Mouse (Mus musculus): Measurements from ENCODE around the gene Orai3. TPM values are rescaled to one million over a fixed set of nuclear protein-coding genes. Genes with fewer than 3 reads are reported as not detected.

Orai3 gene
- polyA plus RNA-seq, 2 experiments = 3.9 to 6.9 TPM

- no peaks in the 10 kb centered on the region for H3K27me3 ChIP-seq (ENCODE audit: control insufficient read depth, insufficient read depth, low read length)
- no peaks in the 10 kb centered on the region for H3K36me3 ChIP-seq (replicated peaks; ENCODE audit: control insufficient read depth, insufficient read depth, low read depth)
- H3K9ac ChIP-seq (replicated peaks) = no peak overlapping the region
- no peaks in the 10 kb centered on the region for H3K9me3 ChIP-seq (ENCODE audit: control insufficient read depth, low read length)
- DNase-seq (ENCODE audit: low read depth in 3 of 3, low spot score in 3 of 3) (no peak), ATAC-seq (ENCODE audit: insufficient read depth) (no peak)
- no peak overlapping the region for H3K4me2 ChIP-seq (ENCODE audit: low read depth)
- peaks cover 0 to 13% of the 10 kb centered on the region in 2 experiments; a peak in 2 of 4 replicates for H3K4me1 ChIP-seq (replicated peaks; ENCODE audit: control insufficient read depth in 2 of 2, insufficient read depth in 2 of 2, low read length in 1 of 2)
- TF ChIP-seq CTCF (IDR thresholded peaks at IDR 0.05; ENCODE audit: low read depth) (no peak), EP300 (IDR thresholded peaks at IDR 0.05; ENCODE audit: low read depth) (no peak)
- 73% methylated on average over 7 of the region's 7 CpGs for WGBS (ENCODE audit: insufficient replicate concordance)
- H3K4me3 ChIP-seq (ENCODE audit: insufficient read depth in 1 of 2, low read depth in 2 of 2, low read length in 2 of 2) = no peak overlapping the region
- no peak overlapping the region for H3K27ac ChIP-seq
These were observed 47.4 kb downstream of the Orai3 start for GRCm38 (mm10) chr7:127817053-127817452.

- no peak overlapping the region for H3K9ac ChIP-seq (replicated peaks)
- WGBS (ENCODE audit: insufficient replicate concordance) = 81% methylated on average over 5 of the region's 5 CpGs
- H3K36me3 ChIP-seq (replicated peaks; ENCODE audit: control insufficient read depth, insufficient read depth, low read depth) = no peaks in the 10 kb centered on the region
- H3K27me3 ChIP-seq (ENCODE audit: control insufficient read depth, insufficient read depth, low read length) = no peaks in the 10 kb centered on the region
- DNase-seq (ENCODE audit: low read depth in 3 of 3, low spot score in 3 of 3) = no peak
- no peak for ATAC-seq (ENCODE audit: insufficient read depth)
- no peak overlapping the region for H3K27ac ChIP-seq
- TF ChIP-seq CTCF (IDR thresholded peaks at IDR 0.05; ENCODE audit: low read depth) = no peak
- no peak for TF ChIP-seq EP300 (IDR thresholded peaks at IDR 0.05; ENCODE audit: low read depth)
- no peaks in the 10 kb centered on the region for H3K9me3 ChIP-seq (ENCODE audit: control insufficient read depth, low read length)
- no peak overlapping the region for H3K4me2 ChIP-seq (ENCODE audit: low read depth)
- H3K4me3 ChIP-seq (ENCODE audit: insufficient read depth in 1 of 2, low read depth in 2 of 2, low read length in 2 of 2) = no peak overlapping the region
- peaks cover 0 to 13% of the 10 kb centered on the region in 2 experiments; a peak in 2 of 4 replicates for H3K4me1 ChIP-seq (replicated peaks; ENCODE audit: control insufficient read depth in 2 of 2, insufficient read depth in 2 of 2, low read length in 1 of 2)
These were observed 48.2 kb downstream of the Orai3 start for GRCm38 (mm10) chr7:127817776-127818175.

GRCm38 (mm10) chr7:127820836-127821509 lies 51.4 kb downstream of the Orai3 start:
- DNase-seq (ENCODE audit: low read depth in 3 of 3, low spot score in 3 of 3) (no peak), ATAC-seq (ENCODE audit: insufficient read depth) (no peak)
- H3K27me3 ChIP-seq (ENCODE audit: control insufficient read depth, insufficient read depth, low read length) = no peaks in the 10 kb centered on the region; the same call in 1 of the 2 replicates
- H3K4me1 ChIP-seq (replicated peaks; ENCODE audit: control insufficient read depth in 2 of 2, insufficient read depth in 2 of 2, low read length in 1 of 2) = 0 out of 4 replicates have a peak, but pooled peaks cover 0 to 2% of the 10 kb centered on the region in 2 experiments
- H3K4me2 ChIP-seq (ENCODE audit: low read depth) = no peak overlapping the region
- no peak overlapping the region for H3K27ac ChIP-seq
- no peaks in the 10 kb centered on the region for H3K36me3 ChIP-seq (replicated peaks; ENCODE audit: control insufficient read depth, insufficient read depth, low read depth)
- TF ChIP-seq CTCF (IDR thresholded peaks at IDR 0.05; ENCODE audit: low read depth) (no peak), EP300 (IDR thresholded peaks at IDR 0.05; ENCODE audit: low read depth) (no peak)
- no peak overlapping the region for H3K9ac ChIP-seq (replicated peaks)
- no peak overlapping the region for H3K4me3 ChIP-seq (ENCODE audit: insufficient read depth in 1 of 2, low read depth in 2 of 2, low read length in 2 of 2)
- WGBS (ENCODE audit: insufficient replicate concordance) = 34% methylated on average over 13 of the region's 13 CpGs
- H3K9me3 ChIP-seq (ENCODE audit: control insufficient read depth, low read length) = no peaks in the 10 kb centered on the region

- 73% methylated on average over 3 of the region's 3 CpGs for WGBS (ENCODE audit: insufficient replicate concordance)
- ATAC-seq (ENCODE audit: insufficient read depth) = no peak
- Histone ChIP-seq H3K4me1 (replicated peaks; ENCODE audit: control insufficient read depth in 2 of 2, insufficient read depth in 2 of 2, low read length in 1 of 2) (no peaks in the 10 kb centered on the region), H3K4me2 (ENCODE audit: low read depth) (no peak overlapping the region), H3K36me3 (replicated peaks; ENCODE audit: control insufficient read depth, insufficient read depth, low read depth) (no peaks in the 10 kb centered on the region), H3K9me3 (ENCODE audit: control insufficient read depth, low read length) (no peaks in the 10 kb centered on the region), H3K4me3 (ENCODE audit: insufficient read depth in 1 of 2, low read depth in 2 of 2, low read length in 2 of 2) (no peak overlapping the region), H3K27ac (no peak overlapping the region), H3K9ac (replicated peaks) (no peak overlapping the region), H3K27me3 (ENCODE audit: control insufficient read depth, insufficient read depth, low read length) (no peaks in the 10 kb centered on the region; the same call in 1 of the 2 replicates)
- TF ChIP-seq EP300 (IDR thresholded peaks at IDR 0.05; ENCODE audit: low read depth) = no peak
- TF ChIP-seq CTCF (IDR thresholded peaks at IDR 0.05; ENCODE audit: low read depth) = no peak
- no peak for DNase-seq (ENCODE audit: low read depth in 3 of 3, low spot score in 3 of 3)
These were observed 52.9 kb downstream of the Orai3 start for GRCm38 (mm10) chr7:127822494-127822893.

- ATAC-seq (ENCODE audit: insufficient read depth) = no peak
- Histone ChIP-seq H3K27ac (no peak overlapping the region), H3K4me2 (ENCODE audit: low read depth) (no peak overlapping the region), H3K27me3 (ENCODE audit: control insufficient read depth, insufficient read depth, low read length) (no peaks in the 10 kb centered on the region; the same call in 1 of the 2 replicates), H3K36me3 (replicated peaks; ENCODE audit: control insufficient read depth, insufficient read depth, low read depth) (no peaks in the 10 kb centered on the region), H3K4me3 (ENCODE audit: insufficient read depth in 1 of 2, low read depth in 2 of 2, low read length in 2 of 2) (no peak overlapping the region; a peak in 1 of 4 replicates), H3K9me3 (ENCODE audit: control insufficient read depth, low read length) (no peaks in the 10 kb centered on the region), H3K9ac (replicated peaks) (no peak overlapping the region), H3K4me1 (replicated peaks; ENCODE audit: control insufficient read depth in 2 of 2, insufficient read depth in 2 of 2, low read length in 1 of 2) (no peaks in the 10 kb centered on the region)
- WGBS (ENCODE audit: insufficient replicate concordance) = 68% methylated on average over 11 of the region's 11 CpGs
- no peak for DNase-seq (ENCODE audit: low read depth in 3 of 3, low spot score in 3 of 3)
- TF ChIP-seq CTCF (IDR thresholded peaks at IDR 0.05; ENCODE audit: low read depth) (no peak), EP300 (IDR thresholded peaks at IDR 0.05; ENCODE audit: low read depth) (no peak)
These were observed 53.9 kb downstream of the Orai3 start for GRCm38 (mm10) chr7:127823236-127824171.
